17 mouse cellular contexts compared by ENCODE assay signal in the genomic region with DNA sequence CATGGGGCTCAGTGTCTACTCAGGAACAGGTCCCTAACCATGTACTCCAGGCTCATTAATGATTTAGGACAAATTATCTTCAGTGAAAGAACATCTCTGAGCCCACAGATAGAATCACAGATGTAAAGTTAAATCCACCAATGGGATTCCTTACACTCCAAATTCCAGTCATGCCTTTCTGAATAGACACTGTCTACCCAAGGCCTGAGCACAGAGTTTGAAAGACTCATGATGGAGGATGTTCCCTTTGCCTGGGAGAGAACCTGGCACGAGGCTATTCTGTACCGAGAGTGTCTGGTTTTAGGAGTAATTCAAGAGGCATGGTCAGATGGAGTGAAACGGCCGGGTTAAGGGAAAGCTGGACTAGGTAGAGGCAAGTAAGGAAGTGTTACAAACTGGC.
"Had no signal": no experiment of that assay in that cellular context is flagged by ENCODE, and none has a peak within 500 bp of the region (broad histone marks: within the 10 kb centered on the region; RNA-seq: fewer than 3 reads in every experiment).

No protein-coding gene starts in this region.

- H3K9ac ChIP-seq: neural tube, embryonic 12.5 days; neural tube, embryonic 13.5 days; neural tube, embryonic 15.5 days; stomach, embryonic 15.5 days had no signal

- H3K36me3 ChIP-seq: neural tube, embryonic 12.5 days; neural tube, embryonic 13.5 days; neural tube, embryonic 15.5 days; stomach, embryonic 15.5 days had no signal

- H3K27ac ChIP-seq: neural tube, embryonic 12.5 days; neural tube, embryonic 13.5 days; neural tube, embryonic 15.5 days; stomach, embryonic 15.5 days; stomach, postnatal 0 days had no signal

- H3K4me3 ChIP-seq: neural tube, embryonic 12.5 days; neural tube, embryonic 13.5 days; neural tube, embryonic 15.5 days; stomach, embryonic 15.5 days had no signal

- H3K4me1 ChIP-seq: neural tube, embryonic 12.5 days; neural tube, embryonic 13.5 days; neural tube, embryonic 15.5 days; stomach, embryonic 15.5 days had no signal

- H3K9me3 ChIP-seq: neural tube, embryonic 12.5 days; neural tube, embryonic 13.5 days; neural tube, embryonic 15.5 days; stomach, embryonic 15.5 days had no signal

- H3K4me2 ChIP-seq: neural tube, embryonic 12.5 days; neural tube, embryonic 13.5 days; neural tube, embryonic 15.5 days; stomach, embryonic 15.5 days had no signal

- H3K27me3 ChIP-seq: neural tube, embryonic 12.5 days; neural tube, embryonic 13.5 days; neural tube, embryonic 15.5 days; stomach, embryonic 15.5 days had no signal

- DNase-seq: retina, postnatal 1 day; right cerebral cortex, adult 18-20 months; right cerebral cortex, postnatal 14 days; right cerebral cortex, postnatal 25 days; right cerebral cortex, postnatal 4 days; spleen, adult 18-20 months; thymus, adult 18-20 months; thymus, adult 2 months; thymus, postnatal 14 days; thymus, postnatal 25 days; thymus, postnatal 36 days; thymus, postnatal 4 days had no signal
